Mouse (Mus musculus): Measurements from ENCODE around the gene Ssxb10.
"Not testable (repeated sequence)": the region's sequence is repeated elsewhere in the genome, so short reads cannot be mapped to it uniquely, and the experiment has no call there.

The Ssxb10 gene

GRCm38 (mm10) chrX:8327124-8327523 lies at the start of gene Ssxb10:
Ssxb10 (plus strand) TSS chrX:8327424.
- no peak for DNase-seq

- DNase-seq = no peak
Observed at GRCm38 (mm10) chrX:8288621-8289020, 38.6 kb upstream of the Ssxb10 start.

- no peak for DNase-seq
Observed at GRCm38 (mm10) chrX:8309302-8309701, 17.9 kb upstream of the Ssxb10 start.

- DNase-seq = peak; percentile 61
Observed at GRCm38 (mm10) chrX:8314905-8315304, 12.3 kb upstream of the Ssxb10 start.

GRCm38 (mm10) chrX:8366678-8367077 lies 39.5 kb downstream of the Ssxb10 start, which contains the start of gene Ssxb9:
Ssxb9 (plus strand) TSS chrX:8366978.
- DNase-seq = not testable (repeated sequence)

Measured in lung, postnatal 10 days (tissue).